Mouse (Mus musculus): Measurements from ENCODE around the gene Cyp1a1.

- TF ChIP-seq CTCF (IDR thresholded peaks at IDR 0.05; ENCODE audit: borderline replicate concordance, insufficient read depth, low read length), result no peak
- TF ChIP-seq POLR2A (IDR thresholded peaks at IDR 0.05; ENCODE audit: low read depth, low read length), result no peak
These were observed 37.5 kb upstream of the Cyp1a1 start for GRCm38 (mm10) chr9:57650130-57650785.

All from embryonic fibroblast, embryonic 13.5 days (primary cell).